Mouse (Mus musculus) T-helper 2 cell (primary cell): ENCODE measurements around the gene Mrpl48.

Experiments
- in situ Hi-C: fragments of 300-600 bp; cut with MboI, MseI; formaldehyde crosslinking; loops from one replicate; pipeline ENCODE4 v1.15.1; 2025; ENCODE audit warnings: high pct_unique_total_duplicates

Gene Mrpl48

GRCm38 (mm10) chr7:100608130-100608741 lies at the start of gene Mrpl48:
Gene Mrpl48 (minus strand): TSS chr7:100608301.
- in situ Hi-C loops: no loop called here

- in situ Hi-C loops: no loop called here
These were observed 48.6 kb upstream of the Mrpl48 start for GRCm38 (mm10) chr7:100656739-100657138.

- in situ Hi-C loops: no loop called here
These were observed 46.3 kb upstream of the Mrpl48 start for GRCm38 (mm10) chr7:100654441-100654840.

GRCm38 (mm10) chr7:100653480-100654266 lies 45.6 kb upstream of the Mrpl48 start:
- in situ Hi-C loops: no loop called here

- in situ Hi-C loops: no loop called here
These were observed 42.9 kb upstream of the Mrpl48 start for GRCm38 (mm10) chr7:100651011-100651410.

GRCm38 (mm10) chr7:100650421-100650820 lies 42.3 kb upstream of the Mrpl48 start:
- in situ Hi-C loops: no loop called here

- in situ Hi-C loops: no loop called here
These were observed 41.7 kb upstream of the Mrpl48 start for GRCm38 (mm10) chr7:100649826-100650225.

- in situ Hi-C loops: no loop called here
These were observed 41.0 kb upstream of the Mrpl48 start for GRCm38 (mm10) chr7:100649095-100649494.

GRCm38 (mm10) chr7:100645147-100645546 lies 37.0 kb upstream of the Mrpl48 start:
- in situ Hi-C loops: no loop called here

GRCm38 (mm10) chr7:100642413-100642812 lies 34.3 kb upstream of the Mrpl48 start:
- in situ Hi-C loops: no loop called here

GRCm38 (mm10) chr7:100637657-100638056 lies 29.6 kb upstream of the Mrpl48 start:
- in situ Hi-C loops: no loop called here

GRCm38 (mm10) chr7:100624538-100624937 lies 16.4 kb upstream of the Mrpl48 start:
- in situ Hi-C loops: no loop called here

GRCm38 (mm10) chr7:100622277-100622676 lies 14.2 kb upstream of the Mrpl48 start:
- in situ Hi-C loops: no loop called here

GRCm38 (mm10) chr7:100616121-100616857 lies 8.2 kb upstream of the Mrpl48 start:
- in situ Hi-C loops: no loop called here

- in situ Hi-C loops: no loop called here
These were observed 809 bp upstream of the Mrpl48 start for GRCm38 (mm10) chr7:100608910-100609309.

GRCm38 (mm10) chr7:100607214-100608129 lies 629 bp downstream of the Mrpl48 start, which contains the start of gene Rab6a:
Gene Rab6a (plus strand): TSS chr7:100607410.
- in situ Hi-C loops: no loop called here

GRCm38 (mm10) chr7:100600211-100600610 lies 7.9 kb downstream of the Mrpl48 start:
- in situ Hi-C loops: no loop called here

GRCm38 (mm10) chr7:100593349-100593748 lies 14.8 kb downstream of the Mrpl48 start:
- in situ Hi-C loops: no loop called here

- in situ Hi-C loops: no loop called here
These were observed 16.6 kb downstream of the Mrpl48 start for GRCm38 (mm10) chr7:100591522-100591852.

GRCm38 (mm10) chr7:100590845-100591521 lies 17.1 kb downstream of the Mrpl48 start:
- in situ Hi-C loops: no loop called here

GRCm38 (mm10) chr7:100590504-100590844 lies 17.6 kb downstream of the Mrpl48 start:
- in situ Hi-C loops: no loop called here
